Mouse (Mus musculus): ENCODE results near the gene Sgce. TPM values are rescaled to one million over a fixed set of nuclear protein-coding genes. Genes with fewer than 3 reads are reported as not detected.
"Not testable (repeated sequence)": the region's sequence is repeated elsewhere in the genome, so short reads cannot be mapped to it uniquely, and the experiment has no call there.

The Sgce gene
- polyA plus RNA-seq, 1 experiment from 2014 or later, result 62.5 TPM

GRCm38 (mm10) chr6:4677356-4677761, 69.6 kb downstream of the Sgce start:
- Histone ChIP-seq H3K9me3 (ENCODE audit: control insufficient read depth, low read length) (no peaks in the 10 kb centered on the region), H3K36me3 (ENCODE audit: control insufficient read depth, insufficient read depth, low read length) (no peaks in the 10 kb centered on the region), H3K27ac (ENCODE audit: low read depth, low read length) (no peak overlapping the region), H3K4me2 (no peak overlapping the region), H3K4me1 (ENCODE audit: control insufficient read depth, insufficient read depth, low read length) (no peaks in the 10 kb centered on the region), H3K9ac (ENCODE audit: low read length) (no peak overlapping the region), H3K27me3 (ENCODE audit: control insufficient read depth, insufficient read depth, low read length) (no peaks in the 10 kb centered on the region), H3K4me3 (ENCODE audit: low read depth, low read length) (no peak overlapping the region)
- 17% methylated on average over 1 of the region's 1 CpGs for WGBS
- DNase-seq (ENCODE audit: low spot score, missing footprints) (no peak), ATAC-seq (ENCODE audit: low FRiP score) (no peak)

GRCm38 (mm10) chr6:4665154-4665553, 81.9 kb downstream of the Sgce start:
- 91% methylated on average over 6 of the region's 6 CpGs for WGBS
- H3K36me3 ChIP-seq (ENCODE audit: control insufficient read depth, insufficient read depth, low read length), result no peaks in the 10 kb centered on the region
- no peaks in the 10 kb centered on the region for H3K27me3 ChIP-seq (ENCODE audit: control insufficient read depth, insufficient read depth, low read length)
- H3K27ac ChIP-seq (ENCODE audit: low read depth, low read length), result no peak overlapping the region
- DNase-seq (ENCODE audit: low spot score, missing footprints) (no peak), ATAC-seq (ENCODE audit: low FRiP score) (no peak)
- no peaks in the 10 kb centered on the region for H3K9me3 ChIP-seq (ENCODE audit: control insufficient read depth, low read length)
- H3K9ac ChIP-seq (ENCODE audit: low read length), result no peak overlapping the region
- H3K4me1 ChIP-seq (ENCODE audit: control insufficient read depth, insufficient read depth, low read length), result peaks cover 5% of the 10 kb centered on the region; the same call in 1 of the 2 replicates
- no peak overlapping the region for H3K4me3 ChIP-seq (ENCODE audit: low read depth, low read length)
- no peak overlapping the region for H3K4me2 ChIP-seq

GRCm38 (mm10) chr6:4664313-4664712, 82.7 kb downstream of the Sgce start:
- no peak overlapping the region for H3K4me2 ChIP-seq
- no peaks in the 10 kb centered on the region for H3K9me3 ChIP-seq (ENCODE audit: control insufficient read depth, low read length)
- no peak overlapping the region for H3K4me3 ChIP-seq (ENCODE audit: low read depth, low read length)
- no peaks in the 10 kb centered on the region for H3K27me3 ChIP-seq (ENCODE audit: control insufficient read depth, insufficient read depth, low read length)
- no peak overlapping the region for H3K9ac ChIP-seq (ENCODE audit: low read length)
- WGBS, result 70% methylated on average over 2 of the region's 2 CpGs
- no peak for ATAC-seq (ENCODE audit: low FRiP score)
- H3K4me1 ChIP-seq (ENCODE audit: control insufficient read depth, insufficient read depth, low read length), result peaks cover 5% of the 10 kb centered on the region; the same call in 1 of the 2 replicates
- no peak overlapping the region for H3K27ac ChIP-seq (ENCODE audit: low read depth, low read length)
- no peaks in the 10 kb centered on the region for H3K36me3 ChIP-seq (ENCODE audit: control insufficient read depth, insufficient read depth, low read length)
- no peak for DNase-seq (ENCODE audit: low spot score, missing footprints)

- ATAC-seq (ENCODE audit: low FRiP score) (no peak), DNase-seq (ENCODE audit: low spot score, missing footprints) (no peak)
- Histone ChIP-seq H3K4me3 (ENCODE audit: low read depth, low read length) (no peak overlapping the region), H3K9ac (ENCODE audit: low read length) (no peak overlapping the region), H3K4me1 (ENCODE audit: control insufficient read depth, insufficient read depth, low read length) (peaks cover 5% of the 10 kb centered on the region; the same call in 1 of the 2 replicates), H3K36me3 (ENCODE audit: control insufficient read depth, insufficient read depth, low read length) (no peaks in the 10 kb centered on the region), H3K27ac (ENCODE audit: low read depth, low read length) (no peak overlapping the region), H3K4me2 (no peak overlapping the region), H3K27me3 (ENCODE audit: control insufficient read depth, insufficient read depth, low read length) (no peaks in the 10 kb centered on the region), H3K9me3 (ENCODE audit: control insufficient read depth, low read length) (no peaks in the 10 kb centered on the region)
- WGBS, result 66% methylated on average over 2 of the region's 2 CpGs
Observed at GRCm38 (mm10) chr6:4663516-4663915, 83.5 kb downstream of the Sgce start.

GRCm38 (mm10) chr6:4658861-4659260, 88.1 kb downstream of the Sgce start:
- Histone ChIP-seq H3K27me3 (ENCODE audit: control insufficient read depth, insufficient read depth, low read length) (no peaks in the 10 kb centered on the region), H3K9me3 (ENCODE audit: control insufficient read depth, low read length) (no peaks in the 10 kb centered on the region), H3K4me1 (ENCODE audit: control insufficient read depth, insufficient read depth, low read length) (peaks cover 5% of the 10 kb centered on the region; the same call in 1 of the 2 replicates), H3K4me3 (ENCODE audit: low read depth, low read length) (no peak overlapping the region), H3K9ac (ENCODE audit: low read length) (no peak overlapping the region), H3K4me2 (no peak overlapping the region), H3K36me3 (ENCODE audit: control insufficient read depth, insufficient read depth, low read length) (no peaks in the 10 kb centered on the region), H3K27ac (ENCODE audit: low read depth, low read length) (no peak overlapping the region)
- DNase-seq (ENCODE audit: low spot score, missing footprints) (no peak), ATAC-seq (ENCODE audit: low FRiP score) (no peak)
- 87% methylated on average over 13 of the region's 13 CpGs for WGBS

GRCm38 (mm10) chr6:4655924-4656323, 91.1 kb downstream of the Sgce start:
- Histone ChIP-seq H3K27ac (ENCODE audit: low read depth, low read length) (no peak overlapping the region), H3K9me3 (ENCODE audit: control insufficient read depth, low read length) (no peaks in the 10 kb centered on the region), H3K4me1 (ENCODE audit: control insufficient read depth, insufficient read depth, low read length) (peaks cover 3% of the 10 kb centered on the region; the same call in 1 of the 2 replicates), H3K4me3 (ENCODE audit: low read depth, low read length) (no peak overlapping the region), H3K9ac (ENCODE audit: low read length) (no peak overlapping the region), H3K36me3 (ENCODE audit: control insufficient read depth, insufficient read depth, low read length) (no peaks in the 10 kb centered on the region), H3K27me3 (ENCODE audit: control insufficient read depth, insufficient read depth, low read length) (no peaks in the 10 kb centered on the region), H3K4me2 (no peak overlapping the region)
- ATAC-seq (ENCODE audit: low FRiP score) (no peak), DNase-seq (ENCODE audit: low spot score, missing footprints) (no peak)
- 97% methylated on average over 4 of the region's 4 CpGs for WGBS

GRCm38 (mm10) chr6:4655466-4655865, 91.5 kb downstream of the Sgce start:
- no peaks in the 10 kb centered on the region for H3K9me3 ChIP-seq (ENCODE audit: control insufficient read depth, low read length)
- no peak overlapping the region for H3K27ac ChIP-seq (ENCODE audit: low read depth, low read length)
- no peak for ATAC-seq (ENCODE audit: low FRiP score)
- no peak overlapping the region for H3K9ac ChIP-seq (ENCODE audit: low read length)
- H3K27me3 ChIP-seq (ENCODE audit: control insufficient read depth, insufficient read depth, low read length), result no peaks in the 10 kb centered on the region
- H3K4me3 ChIP-seq (ENCODE audit: low read depth, low read length), result no peak overlapping the region
- whole genome bisulfite sequencing, result 77% methylated on average over 5 of the region's 5 CpGs
- no peaks in the 10 kb centered on the region for H3K4me1 ChIP-seq (ENCODE audit: control insufficient read depth, insufficient read depth, low read length)
- H3K4me2 ChIP-seq, result no peak overlapping the region
- DNase-seq (ENCODE audit: low spot score, missing footprints), result no peak
- H3K36me3 ChIP-seq (ENCODE audit: control insufficient read depth, insufficient read depth, low read length), result no peaks in the 10 kb centered on the region

GRCm38 (mm10) chr6:4653741-4654140, 93.3 kb downstream of the Sgce start:
- DNase-seq (ENCODE audit: low spot score, missing footprints); H3K27ac ChIP-seq (ENCODE audit: low read depth, low read length); H3K4me2 ChIP-seq; H3K4me1 ChIP-seq (ENCODE audit: control insufficient read depth, insufficient read depth, low read length); H3K4me3 ChIP-seq (ENCODE audit: low read depth, low read length); H3K9me3 ChIP-seq (ENCODE audit: control insufficient read depth, low read length); ATAC-seq (ENCODE audit: low FRiP score); H3K9ac ChIP-seq (ENCODE audit: low read length); H3K36me3 ChIP-seq (ENCODE audit: control insufficient read depth, insufficient read depth, low read length); H3K27me3 ChIP-seq (ENCODE audit: control insufficient read depth, insufficient read depth, low read length): not testable (repeated sequence)
- WGBS, result 93% methylated on average over 12 of the region's 12 CpGs

GRCm38 (mm10) chr6:4652596-4653134, 94.3 kb downstream of the Sgce start:
- H3K36me3 ChIP-seq (ENCODE audit: control insufficient read depth, insufficient read depth, low read length), result no peaks in the 10 kb centered on the region
- H3K27ac ChIP-seq (ENCODE audit: low read depth, low read length), result no peak overlapping the region
- H3K4me3 ChIP-seq (ENCODE audit: low read depth, low read length), result no peak overlapping the region
- DNase-seq (ENCODE audit: low spot score, missing footprints), result no peak
- H3K4me1 ChIP-seq (ENCODE audit: control insufficient read depth, insufficient read depth, low read length), result no peaks in the 10 kb centered on the region
- H3K9me3 ChIP-seq (ENCODE audit: control insufficient read depth, low read length), result no peaks in the 10 kb centered on the region
- 78% methylated on average over 8 of the region's 8 CpGs for WGBS
- ATAC-seq (ENCODE audit: low FRiP score), result no peak
- no peaks in the 10 kb centered on the region for H3K27me3 ChIP-seq (ENCODE audit: control insufficient read depth, insufficient read depth, low read length)
- H3K4me2 ChIP-seq, result no peak overlapping the region
- no peak overlapping the region for H3K9ac ChIP-seq (ENCODE audit: low read length)

All from midbrain, embryonic 11.5 days (tissue).